Mouse (Mus musculus): ENCODE measurements at regions not wholly inside any gene's neighbourhood (a gene's known extent, or its start where the extent isn't known, plus 50 kb on each side); places are given as distances from the start of the nearest gene placed in this dataset.

- Histone ChIP-seq H3K36me3 (ENCODE audit: insufficient read depth, low read length) (no peaks in the 10 kb centered on the region), H3K27ac (no peak overlapping the region), H3K4me1 (replicated peaks; ENCODE audit: insufficient read depth, low read length) (no peaks in the 10 kb centered on the region), H3K27me3 (ENCODE audit: insufficient read depth, low read length) (no peaks in the 10 kb centered on the region), H3K4me3 (replicated peaks; ENCODE audit: low read depth, low read length) (no peak overlapping the region), H3K4me2 (ENCODE audit: low read length) (no peak overlapping the region), H3K9me3 (replicated peaks; ENCODE audit: low read length) (no peaks in the 10 kb centered on the region), H3K9ac (ENCODE audit: low read depth, low read length) (no peak overlapping the region)
- no peak for TF ChIP-seq CTCF (IDR thresholded peaks at IDR 0.05; ENCODE audit: low read depth)
- WGBS: 66% methylated on average over 3 of the region's 3 CpGs
- DNase-seq (ENCODE audit: low spot score) (no peak), ATAC-seq (replicated peaks; ENCODE audit: low FRiP score, low read depth) (no peak)
Measured at GRCm38 (mm10) chr15:11697060-11697459, 210.0 kb downstream of the Npr3 start.

- no peak for TF ChIP-seq CTCF (IDR thresholded peaks at IDR 0.05; ENCODE audit: low read depth)
- ATAC-seq (replicated peaks; ENCODE audit: low FRiP score, low read depth): no peak
- 76% methylated on average over 14 of the region's 14 CpGs for WGBS
- DNase-seq (ENCODE audit: low spot score): no peak
- Histone ChIP-seq H3K4me2 (ENCODE audit: low read length) (no peak overlapping the region), H3K4me3 (replicated peaks; ENCODE audit: low read depth, low read length) (no peak overlapping the region), H3K36me3 (ENCODE audit: insufficient read depth, low read length) (no peaks in the 10 kb centered on the region), H3K27me3 (ENCODE audit: insufficient read depth, low read length) (no peaks in the 10 kb centered on the region), H3K9me3 (replicated peaks; ENCODE audit: low read length) (no peaks in the 10 kb centered on the region), H3K27ac (no peak overlapping the region), H3K9ac (ENCODE audit: low read depth, low read length) (no peak overlapping the region), H3K4me1 (replicated peaks; ENCODE audit: insufficient read depth, low read length) (no peaks in the 10 kb centered on the region)
Measured at GRCm38 (mm10) chr15:11693772-11694270, 213.3 kb downstream of the Npr3 start.

- H3K4me3 ChIP-seq (replicated peaks; ENCODE audit: low read depth, low read length): no peak overlapping the region
- no peak overlapping the region for H3K4me2 ChIP-seq (ENCODE audit: low read length)
- DNase-seq (ENCODE audit: low spot score): peak; percentile 89
- H3K9ac ChIP-seq (ENCODE audit: low read depth, low read length): no peak overlapping the region
- H3K9me3 ChIP-seq (replicated peaks; ENCODE audit: low read length): no peaks in the 10 kb centered on the region
- no peak for ATAC-seq (replicated peaks; ENCODE audit: low FRiP score, low read depth)
- H3K27me3 ChIP-seq (ENCODE audit: insufficient read depth, low read length): no peaks in the 10 kb centered on the region
- H3K4me1 ChIP-seq (replicated peaks; ENCODE audit: insufficient read depth, low read length): no peaks in the 10 kb centered on the region
- no peaks in the 10 kb centered on the region for H3K36me3 ChIP-seq (ENCODE audit: insufficient read depth, low read length)
- no peak overlapping the region for H3K27ac ChIP-seq
- WGBS: 50% methylated on average over 5 of the region's 5 CpGs
- TF ChIP-seq CTCF (IDR thresholded peaks at IDR 0.05; ENCODE audit: low read depth): no peak
Measured at GRCm38 (mm10) chr15:11664839-11665379, 242.2 kb downstream of the Npr3 start.

GRCm38 (mm10) chr15:11655168-11655567 lies 251.9 kb downstream of the Npr3 start:
- no peak for TF ChIP-seq CTCF (IDR thresholded peaks at IDR 0.05; ENCODE audit: low read depth)
- Histone ChIP-seq H3K4me1 (replicated peaks; ENCODE audit: insufficient read depth, low read length) (no peaks in the 10 kb centered on the region), H3K4me2 (ENCODE audit: low read length) (no peak overlapping the region), H3K4me3 (replicated peaks; ENCODE audit: low read depth, low read length) (no peak overlapping the region), H3K27ac (no peak overlapping the region), H3K9ac (ENCODE audit: low read depth, low read length) (no peak overlapping the region), H3K27me3 (ENCODE audit: insufficient read depth, low read length) (no peaks in the 10 kb centered on the region), H3K36me3 (ENCODE audit: insufficient read depth, low read length) (no peaks in the 10 kb centered on the region), H3K9me3 (replicated peaks; ENCODE audit: low read length) (no peaks in the 10 kb centered on the region)
- DNase-seq (ENCODE audit: low spot score) (no peak), ATAC-seq (replicated peaks; ENCODE audit: low FRiP score, low read depth) (no peak)
- WGBS: 84% methylated on average over 3 of the region's 3 CpGs

- WGBS: 90% methylated on average over 6 of the region's 6 CpGs
- Histone ChIP-seq H3K4me2 (ENCODE audit: low read length) (no peak overlapping the region), H3K9ac (ENCODE audit: low read depth, low read length) (no peak overlapping the region), H3K4me1 (replicated peaks; ENCODE audit: insufficient read depth, low read length) (no peaks in the 10 kb centered on the region), H3K27me3 (ENCODE audit: insufficient read depth, low read length) (no peaks in the 10 kb centered on the region), H3K36me3 (ENCODE audit: insufficient read depth, low read length) (no peaks in the 10 kb centered on the region), H3K27ac (no peak overlapping the region), H3K9me3 (replicated peaks; ENCODE audit: low read length) (no peaks in the 10 kb centered on the region), H3K4me3 (replicated peaks; ENCODE audit: low read depth, low read length) (no peak overlapping the region)
- ATAC-seq (replicated peaks; ENCODE audit: low FRiP score, low read depth) (no peak), DNase-seq (ENCODE audit: low spot score) (no peak)
- no peak for TF ChIP-seq CTCF (IDR thresholded peaks at IDR 0.05; ENCODE audit: low read depth)
Measured at GRCm38 (mm10) chr15:11646241-11646640, 246.8 kb upstream of the Tars start.

- Histone ChIP-seq H3K4me1 (replicated peaks; ENCODE audit: insufficient read depth, low read length) (no peaks in the 10 kb centered on the region), H3K9me3 (replicated peaks; ENCODE audit: low read length) (no peaks in the 10 kb centered on the region), H3K27ac (no peak overlapping the region), H3K4me2 (ENCODE audit: low read length) (no peak overlapping the region), H3K36me3 (ENCODE audit: insufficient read depth, low read length) (no peaks in the 10 kb centered on the region), H3K27me3 (ENCODE audit: insufficient read depth, low read length) (no peaks in the 10 kb centered on the region), H3K4me3 (replicated peaks; ENCODE audit: low read depth, low read length) (no peak overlapping the region), H3K9ac (ENCODE audit: low read depth, low read length) (no peak overlapping the region)
- WGBS: 63% methylated on average over 7 of the region's 7 CpGs
- peak; percentile 50 for DNase-seq (ENCODE audit: low spot score)
- no peak for TF ChIP-seq CTCF (IDR thresholded peaks at IDR 0.05; ENCODE audit: low read depth)
- no peak for ATAC-seq (replicated peaks; ENCODE audit: low FRiP score, low read depth)
Measured at GRCm38 (mm10) chr15:11644779-11645178, 245.3 kb upstream of the Tars start.

GRCm38 (mm10) chr15:11630654-11631053 lies 231.2 kb upstream of the Tars start:
- Histone ChIP-seq H3K4me1 (replicated peaks; ENCODE audit: insufficient read depth, low read length) (no peaks in the 10 kb centered on the region), H3K36me3 (ENCODE audit: insufficient read depth, low read length) (no peaks in the 10 kb centered on the region), H3K27me3 (ENCODE audit: insufficient read depth, low read length) (no peaks in the 10 kb centered on the region), H3K9ac (ENCODE audit: low read depth, low read length) (no peak overlapping the region), H3K27ac (no peak overlapping the region), H3K9me3 (replicated peaks; ENCODE audit: low read length) (no peaks in the 10 kb centered on the region), H3K4me3 (replicated peaks; ENCODE audit: low read depth, low read length) (no peak overlapping the region), H3K4me2 (ENCODE audit: low read length) (no peak overlapping the region)
- no peak for ATAC-seq (replicated peaks; ENCODE audit: low FRiP score, low read depth)
- TF ChIP-seq CTCF (IDR thresholded peaks at IDR 0.05; ENCODE audit: low read depth): no peak
- no peak for DNase-seq (ENCODE audit: low spot score)
- WGBS: 90% methylated on average over 2 of the region's 2 CpGs

Data from kidney, postnatal 0 days (tissue).